Mouse (Mus musculus) G1E (cell line): ENCODE measurements around the gene Gm8922. TPM values are rescaled to one million over a fixed set of nuclear protein-coding genes. Genes with fewer than 3 reads are reported as not detected.
"Not testable (repeated sequence)": the region's sequence is repeated elsewhere in the genome, so short reads cannot be mapped to it uniquely, and the experiment has no call there.

ENCODE experiments used
- ATAC-seq: 2 replicates; pipeline ENCODE4 v1.8.0; 2016; ENCODE audit warnings: mild to moderate bottlenecking; ENCODE audit not compliant: insufficient number of reproducible peaks, poor library complexity, low FRiP score, severe bottlenecking; ENCODE audit errors: extremely low read depth
- DNase-seq: peaks from one replicate; pipeline ENCODE4 v3.0.0; 2012; ENCODE audit warnings: low spot score
- H3K27me3 ChIP-seq: 2 replicates; pipeline ENCODE4 v1.6.1; 2012; ENCODE audit warnings: mild to moderate bottlenecking, low read length, inconsistent platforms; ENCODE audit not compliant: insufficient read depth
- H3K36me3 ChIP-seq: replicated peaks from 2 replicates; pipeline ENCODE3; 2012; ENCODE audit warnings: mild to moderate bottlenecking, inconsistent platforms
- H3K4me1 ChIP-seq: 2 replicates; pipeline ENCODE4 v1.6.1; 2012; ENCODE audit warnings: low read depth, low read length, inconsistent platforms, mixed read lengths; ENCODE audit not compliant: insufficient read depth
- H3K4me3 ChIP-seq: 2 replicates; pipeline ENCODE4 v1.5.1; 2012; ENCODE audit warnings: low read depth, mild to moderate bottlenecking, inconsistent platforms, low read length, moderate library complexity, mixed read lengths
- H3K9me3 ChIP-seq: replicated peaks from 2 replicates; pipeline ENCODE4 v1.6.1; 2012; ENCODE audit warnings: inconsistent platforms
- polyA plus RNA-seq: library from polyadenylated mRNA; stranded (reverse); fragments of >175 nt; gene quantifications from 2 replicates; pipeline ENCODE4 v1.2.3, GENCODE M21; 2012
- total RNA-seq, 2 experiments: library from RNA; stranded (forward) in 1 of 2; stranded (reverse) in 1 of 2; fragments of 200-1000 nt in 1 of 2; fragments of >200 nt in 1 of 2; fragmentation: Nextera tagmentation in 1 of 2; gene quantifications; 2 replicates each; pipeline ENCODE4 v1.2.3; 2014 to 2017

Gene Gm8922
- not detected in 2 replicates for total RNA-seq (2014; fragmentation: Nextera tagmentation)
- total RNA-seq (2017), result not detected in 2 replicates
- not detected in 2 replicates for polyA plus RNA-seq

GRCm38 (mm10) chr5:11681659-11682058 is at the start of gene Gm8922:
Gm8922 (plus strand) TSS chr5:11681959.
- not testable (repeated sequence) for H3K36me3 ChIP-seq, DNase-seq, H3K27me3 ChIP-seq, H3K9me3 ChIP-seq, H3K4me1 ChIP-seq, ATAC-seq, H3K4me3 ChIP-seq

Other genes starting within 250 kb of the Gm8922 start
- gene Gm8906, start 179.3 kb upstream of the Gm8922 start, total RNA-seq (2014; fragmentation: Nextera tagmentation), result not detected in 2 replicates
- gene Gm8906, start 179.3 kb upstream of the Gm8922 start, total RNA-seq (2017), result not detected in 2 replicates
- not detected in 2 replicates for gene Gm8906, start 179.3 kb upstream of the Gm8922 start, polyA plus RNA-seq
- not detected in 2 replicates for gene Gm6460, start 87.0 kb upstream of the Gm8922 start, total RNA-seq (2014; fragmentation: Nextera tagmentation)
- gene Gm6460, start 87.0 kb upstream of the Gm8922 start, total RNA-seq (2017), result not detected in 2 replicates
- gene Gm6460, start 87.0 kb upstream of the Gm8922 start, polyA plus RNA-seq, result not detected in 2 replicates
- gene Gm8926, start 88.6 kb downstream of the Gm8922 start, total RNA-seq (2014; fragmentation: Nextera tagmentation), result not detected in 2 replicates
- not detected in 2 replicates for gene Gm8926, start 88.6 kb downstream of the Gm8922 start, total RNA-seq (2017)
- gene Gm8926, start 88.6 kb downstream of the Gm8922 start, polyA plus RNA-seq, result not detected in 2 replicates
- not detected in 2 replicates for gene Gm6465, start 163.6 kb downstream of the Gm8922 start, total RNA-seq (2014; fragmentation: Nextera tagmentation)
- gene Gm6465, start 163.6 kb downstream of the Gm8922 start, total RNA-seq (2017), result not detected in 2 replicates
- gene Gm6465, start 163.6 kb downstream of the Gm8922 start, polyA plus RNA-seq, result not detected in 2 replicates
- not detected in 2 replicates for gene 4933402N22Rik, start 236.1 kb downstream of the Gm8922 start, total RNA-seq (2014; fragmentation: Nextera tagmentation)
- gene 4933402N22Rik, start 236.1 kb downstream of the Gm8922 start, total RNA-seq (2017), result not detected in 2 replicates
- gene 4933402N22Rik, start 236.1 kb downstream of the Gm8922 start, polyA plus RNA-seq, result not detected in 2 replicates